Mouse (Mus musculus) CH12.LX (cell line): ENCODE measurements around the gene Rrp12. TPM values are rescaled to one million over a fixed set of nuclear protein-coding genes. Genes with fewer than 3 reads are reported as not detected.

ENCODE experiments used
- DNase-seq: peaks from one replicate; pipeline ENCODE4 v3.0.0-alpha.2; 2013; ENCODE audit errors: extremely low read depth
- H3K27ac ChIP-seq: 2 replicates; pipeline ENCODE4 v1.5.1; 2012; ENCODE audit warnings: low read depth, mild to moderate bottlenecking, control low read depth, moderate library complexity; ENCODE audit not compliant: insufficient read depth
- H3K27me3 ChIP-seq: replicated peaks from 2 replicates; pipeline ENCODE3; 2012; ENCODE audit warnings: inconsistent platforms
- H3K36me3 ChIP-seq, 2 experiments: replicated peaks in 1 of 2; 2 replicates each; pipeline versions ENCODE3 to v1.6.1; 2012; ENCODE audit warnings: inconsistent platforms in 1 of 2, low read length in 1 of 2, mild to moderate bottlenecking in 1 of 2, mixed read lengths in 1 of 2, moderate library complexity in 1 of 2; ENCODE audit not compliant: control insufficient read depth in 1 of 2, insufficient read depth in 1 of 2
- H3K4me1 ChIP-seq, 2 experiments: 2 replicates each; pipeline ENCODE4 v1.6.1; 2012; ENCODE audit warnings: inconsistent platforms in 1 of 2, moderate library complexity in 1 of 2; ENCODE audit not compliant: insufficient read depth in 2 of 2, control insufficient read depth in 1 of 2
- H3K4me2 ChIP-seq: 2 replicates; pipeline ENCODE4 v1.6.1; 2012; ENCODE audit warnings: low read depth, mild to moderate bottlenecking, control low read depth; ENCODE audit not compliant: poor library complexity, insufficient read depth, severe bottlenecking
- H3K4me3 ChIP-seq, 3 experiments: fragments of 150-350 bp in 1 of 3; sonication (generic) in 1 of 3; replicated peaks in 1 of 3; 2 replicates each; pipeline versions ENCODE3 to v1.5.1; 2011 to 2012; ENCODE audit warnings: low read depth in 2 of 3, low read length in 2 of 3, mild to moderate bottlenecking in 2 of 3, moderate library complexity in 2 of 3, control low read depth in 1 of 3, improper control_type of control experiment in 1 of 3, inconsistent platforms in 1 of 3, mixed read lengths in 1 of 3; ENCODE audit not compliant: poor library complexity in 1 of 3
- H3K79me2 ChIP-seq: replicated peaks from 2 replicates; pipeline ENCODE4 v1.6.1; 2012; ENCODE audit warnings: mild to moderate bottlenecking, moderate library complexity; ENCODE audit not compliant: control insufficient read depth, poor library complexity, insufficient read depth, severe bottlenecking; ENCODE audit errors: extremely low read depth
- H3K9ac ChIP-seq: 2 replicates; pipeline ENCODE4 v1.6.1; 2012; ENCODE audit warnings: low read depth, mild to moderate bottlenecking, control low read depth, moderate library complexity; ENCODE audit not compliant: insufficient read depth
- H3K9me3 ChIP-seq: replicated peaks from 2 replicates; pipeline ENCODE3; 2012; ENCODE audit warnings: low read length, inconsistent platforms, mixed read lengths
- BHLHE40 ChIP-seq: IDR thresholded peaks from 2 replicates; pipeline ENCODE4 v1.6.1; 2011; ENCODE audit warnings: mild to moderate bottlenecking, low read depth, low read length, improper control_type of control experiment
- CHD1 ChIP-seq: IDR thresholded peaks from 2 replicates; pipeline ENCODE4 v1.6.1; 2012; ENCODE audit warnings: low read depth, low read length, improper control_type of control experiment, inconsistent platforms
- CHD2 ChIP-seq: IDR thresholded peaks from 2 replicates; pipeline ENCODE4 v1.6.1; 2011; ENCODE audit warnings: low read length, improper control_type of control experiment
- CTCF ChIP-seq, 2 experiments: IDR thresholded peaks in 1 of 2; conservative IDR thresholded peaks in 1 of 2; 2 replicates each; pipeline ENCODE4 v1.5.1; 2011 to 2012; ENCODE audit warnings: low read depth in 2 of 2, low read length in 2 of 2, improper control_type of control experiment in 1 of 2, inconsistent platforms in 1 of 2, mild to moderate bottlenecking in 1 of 2, moderate library complexity in 1 of 2
- E2F4 ChIP-seq: IDR thresholded peaks from 2 replicates; pipeline ENCODE4 v1.6.1; 2011; ENCODE audit warnings: low read depth, low read length, improper control_type of control experiment; ENCODE audit not compliant: insufficient replicate concordance
- ELF1 ChIP-seq: IDR thresholded peaks from 2 replicates; pipeline ENCODE4 v1.6.1; 2014; ENCODE audit warnings: low read depth, mild to moderate bottlenecking, inconsistent platforms, low read length, improper control_type of control experiment
- ETS1 ChIP-seq: conservative IDR thresholded peaks from 2 replicates; pipeline ENCODE4 v1.6.1; 2012; ENCODE audit warnings: low read depth, mild to moderate bottlenecking, inconsistent platforms, low read length, improper control_type of control experiment, moderate library complexity
- GABPA ChIP-seq: IDR thresholded peaks from 2 replicates; pipeline ENCODE4 v1.6.1; 2012; ENCODE audit warnings: low read depth, low read length, improper control_type of control experiment, inconsistent platforms; ENCODE audit not compliant: insufficient replicate concordance
- HCFC1 ChIP-seq: IDR thresholded peaks from 2 replicates; pipeline ENCODE4 v1.6.1; 2012; ENCODE audit warnings: low read depth, mild to moderate bottlenecking, inconsistent platforms, low read length, improper control_type of control experiment
- JUN ChIP-seq: IDR thresholded peaks from 2 replicates; pipeline ENCODE4 v1.6.1; 2011; ENCODE audit warnings: low read depth, mild to moderate bottlenecking, low read length, improper control_type of control experiment, moderate library complexity; ENCODE audit not compliant: insufficient read depth
- JUND ChIP-seq: conservative IDR thresholded peaks from 2 replicates; pipeline ENCODE4 v1.6.1; 2011; ENCODE audit warnings: low read depth, low read length, improper control_type of control experiment
- KAT2A ChIP-seq: IDR thresholded peaks from 2 replicates; pipeline ENCODE4 v1.6.1; 2012; ENCODE audit warnings: low read length, improper control_type of control experiment, inconsistent platforms; ENCODE audit not compliant: insufficient replicate concordance
- MAFK ChIP-seq: IDR thresholded peaks from 2 replicates; pipeline ENCODE4 v1.6.1; 2011; ENCODE audit warnings: low read length, improper control_type of control experiment; ENCODE audit not compliant: insufficient replicate concordance
- MAX ChIP-seq: IDR thresholded peaks from 2 replicates; pipeline ENCODE4 v1.6.1; 2011; ENCODE audit warnings: low read length, improper control_type of control experiment
- MEF2A ChIP-seq: IDR thresholded peaks from 2 replicates; pipeline ENCODE4 v1.6.1; 2014; ENCODE audit warnings: low read depth, mild to moderate bottlenecking, inconsistent platforms, low read length, improper control_type of control experiment, borderline replicate concordance
- MXI1 ChIP-seq: IDR thresholded peaks from 2 replicates; pipeline ENCODE4 v1.6.1; 2011; ENCODE audit warnings: mild to moderate bottlenecking, low read depth, low read length, improper control_type of control experiment
- MYC ChIP-seq: IDR thresholded peaks from 2 replicates; pipeline ENCODE4 v1.6.1; 2011; ENCODE audit warnings: low read depth, mild to moderate bottlenecking, improper control_type of control experiment, low read length
- NELFE ChIP-seq: IDR thresholded peaks from 2 replicates; pipeline ENCODE4 v1.6.1; 2011; ENCODE audit warnings: low read depth, low read length, improper control_type of control experiment
- NRF1 ChIP-seq: IDR thresholded peaks from 2 replicates; pipeline ENCODE4 v1.6.1; 2014; ENCODE audit warnings: low read depth, mild to moderate bottlenecking, inconsistent platforms, low read length, improper control_type of control experiment, moderate library complexity
- PAX5 ChIP-seq: IDR thresholded peaks from 2 replicates; pipeline ENCODE4 v1.6.1; 2012; ENCODE audit warnings: low read length, inconsistent platforms, mixed read lengths
- POLR2A ChIP-seq: IDR thresholded peaks from 2 replicates; pipeline ENCODE4 v1.6.1; 2011; ENCODE audit warnings: low read depth, mild to moderate bottlenecking, improper control_type of control experiment, low read length
- POLR2AphosphoS2 ChIP-seq: IDR thresholded peaks from 2 replicates; pipeline ENCODE4 v1.6.1; 2011; ENCODE audit warnings: low read depth, low read length, improper control_type of control experiment
- RAD21 ChIP-seq: IDR thresholded peaks from 2 replicates; pipeline ENCODE4 v1.6.1; 2011; ENCODE audit warnings: low read depth, mild to moderate bottlenecking, low read length, improper control_type of control experiment, moderate library complexity
- RCOR1 ChIP-seq: conservative IDR thresholded peaks from 2 replicates; pipeline ENCODE4 v1.6.1; 2012; ENCODE audit warnings: low read depth, mild to moderate bottlenecking, inconsistent platforms, low read length, improper control_type of control experiment
- SIN3A ChIP-seq: IDR thresholded peaks from 2 replicates; pipeline ENCODE4 v1.6.1; 2012; ENCODE audit warnings: low read length, improper control_type of control experiment, inconsistent platforms
- TBP ChIP-seq: conservative IDR thresholded peaks from 2 replicates; pipeline ENCODE4 v1.6.1; 2011; ENCODE audit warnings: low read depth, low read length, improper control_type of control experiment
- TCF12 ChIP-seq: IDR thresholded peaks from 2 replicates; pipeline ENCODE4 v1.6.1; 2014; ENCODE audit warnings: low read depth, mild to moderate bottlenecking, inconsistent platforms, low read length, improper control_type of control experiment
- UBTF ChIP-seq: IDR thresholded peaks from 2 replicates; pipeline ENCODE4 v1.6.1; 2012; ENCODE audit warnings: low read depth, mild to moderate bottlenecking, inconsistent platforms, low read length, improper control_type of control experiment, moderate library complexity
- USF1 ChIP-seq: IDR thresholded peaks from 2 replicates; pipeline ENCODE4 v1.6.1; 2014; ENCODE audit warnings: low read depth, mild to moderate bottlenecking, inconsistent platforms, low read length, improper control_type of control experiment
- USF2 ChIP-seq: conservative IDR thresholded peaks from 2 replicates; pipeline ENCODE4 v1.6.1; 2011; ENCODE audit warnings: low read depth, low read length, improper control_type of control experiment
- ZKSCAN1 ChIP-seq: IDR thresholded peaks from 2 replicates; pipeline ENCODE4 v1.6.1; 2012; ENCODE audit warnings: low read depth, inconsistent platforms, low read length, improper control_type of control experiment, borderline replicate concordance
- ZMIZ1 ChIP-seq: IDR thresholded peaks from 2 replicates; pipeline ENCODE4 v1.6.1; 2012; ENCODE audit warnings: low read depth, mild to moderate bottlenecking, inconsistent platforms, low read length, improper control_type of control experiment
- ZNF384 ChIP-seq: IDR thresholded peaks from 2 replicates; pipeline ENCODE4 v1.6.1; 2012; ENCODE audit warnings: low read depth, low read length, improper control_type of control experiment, inconsistent platforms
- dilution Hi-C: fragments of 300-500 bp; cut with MboI; formaldehyde crosslinking; loops from 2 replicates; pipeline ENCODE4 v1.14.3; 2020; ENCODE audit warnings: low sequenced_read_pairs; ENCODE audit not compliant: extremely low pct_unique_long_range_greater_than_20kb, extremely low pct_ligation_motif_present
- in situ Hi-C: fragments of 300-500 bp; cut with MboI; formaldehyde crosslinking; loops from 3 replicates; pipeline ENCODE4 v1.14.3; 2019; ENCODE audit warnings: low sequenced_read_pairs, low pct_ligation_motif_present, low pct_unique_long_range_greater_than_20kb, mixed read lengths
- polyA plus RNA-seq: library from polyadenylated mRNA; unstranded; fragments of >175 nt; gene quantifications from 2 replicates; pipeline ENCODE4 v1.2.1, GENCODE M21; 2012; ENCODE audit warnings: low read depth; ENCODE audit not compliant: insufficient read length
- total RNA-seq, 2 experiments: library from RNA; depleted of rRNA; stranded (reverse); fragments of 300-350 nt in 1 of 2; fragments of >200 nt in 1 of 2; gene quantifications; 2 replicates each; pipeline ENCODE4 v1.2.3; 2012 to 2014

Gene Rrp12
- total and polyA plus RNA-seq, 3 experiments = 20.1 to 64.3 (median 42.5) TPM

DNA sequence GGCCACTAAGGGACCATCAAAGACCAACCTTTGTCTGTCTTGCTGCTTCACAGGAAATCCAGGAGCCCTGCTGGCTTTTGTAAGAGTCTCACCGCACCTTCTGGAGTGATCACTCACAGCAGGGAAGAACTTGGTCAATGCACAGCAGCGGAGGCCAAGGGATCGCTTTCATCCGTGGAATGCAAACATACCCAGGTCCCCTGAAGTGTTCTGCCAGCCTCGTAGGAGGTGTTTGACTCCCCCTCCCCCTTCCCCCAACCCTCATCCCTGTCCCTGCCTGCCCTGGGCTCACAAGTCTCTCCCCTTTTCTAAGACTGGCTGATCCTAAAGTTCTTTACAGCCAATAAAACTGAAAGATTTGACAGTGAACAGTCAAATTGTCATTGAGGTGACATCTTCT, 74.5 kb downstream of the Rrp12 start:
- H3K79me2 ChIP-seq = no peaks in the 10 kb centered on the region
- dilution Hi-C loops = no loop called here
- H3K9me3 ChIP-seq = no peaks in the 10 kb centered on the region
- peaks cover 4 to 40% of the 10 kb centered on the region in 2 experiments; a peak in 3 of 4 replicates for H3K4me1 ChIP-seq
- in situ Hi-C loops = no loop called here
- H3K27me3 ChIP-seq = no peaks in the 10 kb centered on the region
- TF ChIP-seq JUND (no peak), CHD2 (no peak), MXI1 (no peak), GABPA (no peak), RCOR1 (no peak), SIN3A (no peak), KAT2A (no peak), POLR2AphosphoS2 (no peak), TCF12 (no peak), PAX5 (no peak)
- H3K4me3 ChIP-seq = no peak overlapping the region
- DNase-seq = no peak
- H3K4me2 ChIP-seq = no peak overlapping the region
- H3K27ac ChIP-seq = no peak overlapping the region
- no peaks in the 10 kb centered on the region for H3K36me3 ChIP-seq
- H3K9ac ChIP-seq = no peak overlapping the region

DNA sequence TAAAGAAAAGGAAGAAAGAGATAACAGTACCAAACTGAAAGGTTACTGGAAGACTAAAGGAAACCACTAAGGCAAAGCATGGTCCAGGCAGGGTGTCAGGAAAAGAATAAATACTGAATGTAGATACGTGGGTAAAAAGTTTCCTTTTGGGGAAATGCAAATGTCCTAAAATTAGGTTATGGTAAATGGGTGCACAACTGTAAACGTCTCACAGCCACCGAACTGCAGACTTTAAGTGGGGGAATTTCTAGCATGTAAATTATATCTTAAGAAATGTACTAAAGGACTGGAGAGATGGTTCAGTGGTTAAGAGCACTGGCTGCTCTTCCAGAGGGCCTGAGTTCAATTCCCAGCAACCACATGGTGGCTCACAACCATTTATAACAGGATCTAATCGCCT, 77.2 kb downstream of the Rrp12 start:
- Histone ChIP-seq H3K4me1 (peaks cover 4 to 33% of the 10 kb centered on the region in 2 experiments; a peak in 3 of 4 replicates), H3K4me3 (no peak overlapping the region), H3K79me2 (no peaks in the 10 kb centered on the region), H3K36me3 (no peaks in the 10 kb centered on the region), H3K9ac (no peak overlapping the region), H3K9me3 (peaks cover 3% of the 10 kb centered on the region), H3K27me3 (no peaks in the 10 kb centered on the region), H3K4me2 (no peak overlapping the region; the same call in 1 of the 2 replicates), H3K27ac (no peak overlapping the region)
- in situ Hi-C loops = no loop called here
- dilution Hi-C loops = no loop called here
- DNase-seq = peak; percentile 62
- TF ChIP-seq SIN3A (no peak), BHLHE40 (0 out of 2 replicates have a peak, but pooled peaks have one; percentile 55), NELFE (no peak), ELF1 (peak; percentile 56; the same call in 1 of the 2 replicates), ZMIZ1 (no peak), PAX5 (no peak), HCFC1 (peak; percentile 22; the same call in 1 of the 2 replicates), GABPA (no peak), JUN (no peak), ZNF384 (no peak), CTCF (conservative IDR thresholded peaks at IDR 0.05 in 1 of 2, IDR thresholded peaks at IDR 0.05 in 1 of 2; ENCODE audit: low read depth in 2 of 2, low read length in 2 of 2) (no peak), RCOR1 (no peak), ETS1 (peak; percentile 62), MAFK (peak; percentile 57; the same call in 1 of the 2 replicates), KAT2A (no peak), USF1 (no peak), TBP (peak; percentile 86), MEF2A (peak; percentile 96), NRF1 (no peak), MAX (no peak), ZKSCAN1 (no peak), USF2 (no peak), E2F4 (no peak), UBTF (no peak), CHD1 (no peak), TCF12 (0 out of 2 replicates have a peak, but pooled peaks have one; percentile 40), RAD21 (no peak), POLR2A (no peak), MYC (peak; percentile 69; the same call in 1 of the 2 replicates)
